Mouse (Mus musculus) CH12F3 (cell line): ENCODE results near the gene Ano6.

Experiments
- in situ Hi-C: fragments of 300-500 bp; cut with MboI; formaldehyde crosslinking; loops from 2 replicates; pipeline ENCODE4 v1.14.3; 2020; ENCODE audit warnings: low sequenced_read_pairs

Ano6 gene

DNA sequence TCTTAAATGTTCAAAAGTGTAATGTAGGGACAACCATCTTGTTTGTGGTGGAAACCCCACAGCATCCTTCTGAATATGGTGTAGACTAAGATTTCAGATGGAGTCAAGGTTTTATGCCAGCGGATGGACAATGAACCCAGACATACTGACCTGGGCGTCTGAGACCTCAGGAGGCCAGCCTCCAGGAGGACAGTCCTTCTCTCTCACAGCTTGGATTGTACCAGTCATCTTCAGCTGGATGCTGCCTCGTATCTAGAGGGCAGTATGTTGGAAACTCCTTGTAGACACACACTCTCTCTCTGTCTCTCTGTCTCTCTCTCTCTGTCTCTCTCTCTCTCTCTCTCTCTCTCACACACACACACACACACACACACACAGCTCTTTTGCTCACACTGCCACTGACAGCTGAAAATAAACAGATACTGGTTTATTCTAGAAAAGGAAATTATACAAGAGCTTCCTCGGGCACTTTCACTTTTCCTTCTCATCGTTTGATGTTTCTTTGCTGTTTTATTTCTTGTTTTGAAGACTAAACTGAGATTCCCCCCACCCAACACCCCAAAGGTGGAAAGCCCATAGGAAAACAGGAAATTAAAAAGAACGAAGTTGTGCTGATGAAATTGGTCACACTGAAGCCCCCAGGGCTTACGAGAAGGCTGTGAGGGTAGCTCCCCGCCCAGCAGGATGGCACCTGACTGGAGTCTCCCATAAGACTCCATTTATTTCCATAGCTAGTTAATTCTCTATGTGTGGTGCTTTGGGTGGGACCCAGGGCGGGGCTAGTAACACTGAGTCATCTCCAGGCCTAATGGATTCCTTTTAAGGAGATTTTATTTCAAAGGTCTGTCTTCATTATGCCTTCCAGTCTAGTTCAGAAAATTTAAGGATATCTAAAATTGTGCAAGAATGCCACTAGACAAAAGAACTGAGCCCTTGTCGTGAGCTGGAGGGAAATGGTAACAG, 94.3 kb downstream of the Ano6 start:
- in situ Hi-C loops, result no loop called here

DNA sequence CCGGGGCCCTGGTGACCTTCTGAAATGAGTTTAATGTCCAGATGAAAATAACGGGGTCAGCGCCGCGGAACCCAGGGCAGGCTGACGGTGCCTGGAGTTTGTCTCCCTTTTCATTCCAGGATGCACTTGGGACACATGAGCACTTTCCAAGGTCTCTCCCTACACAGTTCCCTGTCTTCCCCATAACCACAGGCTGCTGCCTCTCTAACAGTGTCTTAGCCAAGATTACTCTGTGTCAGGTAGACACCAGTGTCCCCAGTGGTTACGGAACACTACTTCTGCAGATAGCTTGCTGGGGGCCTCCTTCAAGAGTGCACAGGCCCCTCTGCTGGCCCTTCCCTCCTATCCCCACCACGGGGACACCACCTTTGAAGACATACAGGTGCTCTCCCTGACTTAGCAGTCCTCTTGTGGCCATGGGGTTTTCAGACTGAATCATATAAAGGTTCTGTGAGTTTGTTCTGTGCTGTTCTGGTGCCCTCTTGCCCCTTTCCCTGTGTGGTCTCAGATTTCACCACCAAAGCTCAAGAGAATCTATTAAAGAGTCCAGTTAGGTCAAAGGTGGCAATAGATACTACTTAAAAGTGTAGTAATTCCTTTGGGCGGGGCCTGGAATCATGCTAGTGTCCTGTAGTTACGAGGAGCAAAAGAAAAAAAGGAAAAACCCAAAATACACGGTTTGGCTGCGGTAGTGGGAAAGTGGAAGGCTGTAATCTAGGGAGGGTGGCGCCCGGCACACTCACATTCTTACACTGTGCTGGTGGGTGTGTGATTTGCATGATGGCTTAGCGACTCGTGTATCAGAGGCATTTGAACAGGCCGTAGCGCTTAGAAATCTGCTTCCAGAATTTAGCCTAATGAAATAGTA, 95.5 kb downstream of the Ano6 start:
- in situ Hi-C loops, result no loop called here

DNA sequence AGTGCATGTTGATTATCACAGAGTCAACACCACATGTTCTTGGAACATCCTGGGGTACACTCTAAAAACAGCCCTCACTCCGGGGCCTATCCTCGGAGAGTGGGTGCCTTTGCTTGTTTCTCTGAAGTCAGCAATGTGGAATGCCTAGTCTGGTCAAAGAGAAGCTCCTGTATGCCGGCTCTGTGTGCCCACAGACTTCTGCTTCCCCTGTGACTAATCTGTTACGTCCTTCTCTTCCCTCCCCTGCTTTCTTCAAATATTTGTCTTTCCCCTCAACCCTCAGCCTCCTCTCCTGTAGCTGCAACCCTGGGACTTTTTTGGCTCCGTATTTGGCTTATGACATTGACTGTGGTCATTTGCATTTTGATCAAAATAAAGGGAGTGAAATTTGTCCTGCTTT, 96.7 kb downstream of the Ano6 start:
- in situ Hi-C loops, result no loop called here

DNA sequence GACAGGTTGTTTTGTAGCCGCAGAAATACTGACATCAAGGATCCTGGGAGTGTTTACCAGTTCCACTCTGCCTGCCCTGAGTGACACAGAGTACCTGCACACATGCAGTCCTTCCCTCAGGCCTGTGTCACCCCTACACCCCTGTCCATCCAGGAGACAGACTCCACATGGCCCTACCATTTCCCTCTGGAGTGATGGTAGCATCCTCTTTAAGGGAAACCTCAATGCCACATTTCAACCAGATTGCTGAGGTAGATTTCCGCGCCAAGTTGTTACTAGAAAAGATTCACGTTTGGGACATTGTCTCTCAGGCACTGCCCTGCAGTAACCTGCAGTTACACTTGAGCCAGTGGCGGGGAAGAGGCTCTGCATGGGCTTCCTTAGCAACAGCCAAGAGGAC, 97.9 kb downstream of the Ano6 start:
- in situ Hi-C loops, result no loop called here

DNA sequence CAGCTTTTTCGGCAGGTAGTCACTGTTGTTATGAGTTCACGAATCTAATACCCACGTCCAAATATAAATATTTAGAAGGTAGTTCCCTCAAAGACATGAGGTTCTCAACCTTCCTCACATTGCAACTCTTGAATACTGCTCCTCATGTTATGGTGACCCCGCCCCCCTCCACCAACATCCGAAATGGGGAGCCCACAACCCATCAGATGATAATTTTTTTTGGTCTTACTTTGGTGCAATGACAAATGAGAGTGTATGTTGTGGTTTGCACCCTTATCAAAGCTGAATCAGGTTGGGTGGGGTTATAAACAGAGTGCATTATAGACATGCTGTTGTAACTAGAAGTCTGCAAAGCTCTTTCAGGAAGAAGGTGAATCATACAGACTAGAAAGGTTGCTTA, 99.7 kb downstream of the Ano6 start:
- in situ Hi-C loops, result no loop called here

DNA sequence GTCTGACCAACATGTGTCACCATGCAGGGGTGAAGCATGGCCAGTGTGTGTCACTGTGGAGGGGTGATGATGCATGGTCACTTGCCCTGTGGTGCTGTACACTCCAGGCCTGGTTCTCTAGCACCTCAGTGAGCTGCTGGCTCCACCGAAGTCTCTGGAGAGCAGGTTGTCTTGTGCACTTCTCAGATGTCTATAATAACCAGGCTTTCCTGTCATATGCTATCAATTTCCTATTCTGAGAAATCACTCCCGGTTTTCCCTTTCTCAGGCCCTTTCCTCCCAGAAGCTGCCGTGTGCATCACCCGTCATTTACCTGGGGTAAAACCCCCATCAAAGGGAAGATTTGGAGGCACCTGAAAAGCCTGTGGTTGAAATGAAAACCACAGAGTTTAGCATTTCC, 101.5 kb downstream of the Ano6 start:
- in situ Hi-C loops, result no loop called here

DNA sequence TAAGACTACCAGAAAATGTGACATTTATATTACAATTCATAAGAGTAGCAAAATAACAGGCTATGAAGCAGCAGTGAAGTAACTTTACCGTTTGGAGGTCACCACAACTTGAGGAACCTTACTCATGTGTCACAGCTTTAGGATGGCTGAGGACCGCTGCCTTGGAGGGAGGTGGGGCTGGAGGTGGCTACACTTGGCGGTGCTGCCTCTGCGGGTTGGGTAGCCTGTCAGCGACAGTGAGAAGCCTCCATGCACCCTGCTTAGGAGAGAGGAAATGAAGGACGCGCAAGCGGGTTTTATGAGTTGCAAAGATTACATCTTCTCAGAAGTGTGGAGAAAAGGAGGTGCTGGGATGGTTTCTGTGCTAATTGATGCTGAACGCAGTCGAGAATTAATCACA, 102.3 kb downstream of the Ano6 start:
- in situ Hi-C loops, result no loop called here

DNA sequence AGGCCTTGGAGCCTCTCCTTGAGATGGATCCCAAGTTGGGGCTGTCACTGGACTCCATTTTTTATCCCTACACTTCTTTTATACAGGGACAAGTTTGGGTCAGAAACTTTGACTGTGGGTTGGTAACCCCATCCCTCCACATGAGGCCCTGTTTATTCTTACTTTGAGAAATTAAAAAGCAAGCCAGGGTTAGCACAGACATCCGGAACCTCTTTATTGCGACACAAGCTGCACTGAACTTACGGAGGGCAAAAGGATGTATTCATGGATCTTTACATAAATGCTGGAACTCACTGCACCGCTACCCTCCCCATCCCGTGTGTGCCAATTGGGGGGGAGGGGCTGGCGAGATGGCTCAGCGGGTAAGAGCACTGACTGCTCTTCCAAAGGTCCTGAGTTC, 105.1 kb downstream of the Ano6 start:
- in situ Hi-C loops, result no loop called here

DNA sequence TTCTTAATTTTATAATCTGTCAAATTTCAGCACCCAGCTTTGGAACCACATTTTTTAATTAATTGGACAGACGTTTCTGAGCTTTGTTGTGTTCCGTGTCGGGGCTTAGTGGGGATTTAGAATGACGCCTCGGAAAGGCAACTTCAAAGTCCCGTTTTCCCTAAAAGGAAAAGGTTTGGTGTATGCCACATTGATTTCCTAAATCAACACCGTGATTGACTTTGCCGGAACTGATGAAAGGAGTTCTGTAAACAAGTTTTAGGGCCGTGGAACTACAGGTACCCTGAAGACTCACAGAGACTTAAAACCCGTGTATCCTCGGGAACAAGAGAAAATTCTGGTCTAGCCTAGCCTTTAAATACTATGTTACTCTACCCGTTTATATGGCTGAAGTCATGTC, 107.0 kb downstream of the Ano6 start:
- in situ Hi-C loops, result no loop called here

DNA sequence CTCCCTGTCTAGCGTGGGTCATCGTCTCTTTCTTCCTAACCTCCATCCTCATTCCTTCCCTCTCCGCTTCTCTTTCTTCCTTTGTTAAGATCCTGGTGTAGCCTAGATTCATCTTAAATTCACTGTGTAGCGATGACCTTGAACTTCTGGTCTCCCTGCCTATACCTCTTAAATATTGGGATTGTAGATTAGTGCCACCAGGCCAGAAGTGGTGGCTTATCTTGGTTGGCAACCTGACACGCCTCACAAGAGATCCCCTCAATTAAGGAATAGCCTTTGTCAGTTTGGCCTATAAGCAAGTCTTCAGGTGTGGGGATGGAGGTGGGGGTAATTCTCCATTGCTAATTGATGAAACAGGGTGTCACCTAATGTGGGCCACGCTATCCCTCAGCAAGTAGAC, 107.8 kb downstream of the Ano6 start:
- in situ Hi-C loops, result no loop called here

DNA sequence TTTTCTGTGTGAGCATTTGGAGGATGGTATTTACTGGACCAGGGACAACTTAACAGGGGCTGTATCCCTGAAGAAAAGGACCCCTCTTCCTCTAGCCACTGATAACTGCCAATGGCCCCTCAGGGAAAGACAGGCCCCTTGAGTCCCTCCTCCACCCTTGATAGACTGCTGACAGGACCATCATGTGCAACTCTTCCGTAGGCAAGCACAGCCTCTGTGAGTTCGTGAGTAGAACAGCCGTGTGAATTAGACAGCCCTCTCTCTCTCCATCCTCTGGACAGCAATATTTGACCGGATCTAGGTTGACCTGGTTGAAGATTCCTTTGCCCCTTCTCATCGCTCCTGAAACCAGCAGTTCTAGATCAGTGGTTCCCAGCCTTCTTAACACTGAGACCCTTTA, 111.8 kb downstream of the Ano6 start:
- in situ Hi-C loops, result no loop called here

DNA sequence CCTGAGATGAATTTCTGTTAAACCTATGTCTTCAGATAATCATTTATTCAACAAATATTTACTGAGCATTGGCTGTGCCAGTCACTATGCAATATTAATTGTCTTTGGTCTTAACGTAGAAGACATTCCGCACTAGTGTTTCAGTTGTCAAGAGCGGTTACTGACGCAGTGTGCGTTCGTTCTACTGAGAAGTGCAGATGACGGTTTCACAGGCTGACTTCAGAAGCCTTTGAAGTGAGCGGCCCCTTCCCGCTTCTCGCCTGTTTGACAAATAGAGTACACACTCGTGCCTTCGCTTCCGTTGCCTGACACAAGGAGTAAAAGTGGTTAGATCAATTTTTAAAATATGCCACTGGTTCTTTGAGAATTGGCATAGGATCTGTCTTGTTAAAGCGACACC, 113.6 kb downstream of the Ano6 start:
- in situ Hi-C loops, result no loop called here

DNA sequence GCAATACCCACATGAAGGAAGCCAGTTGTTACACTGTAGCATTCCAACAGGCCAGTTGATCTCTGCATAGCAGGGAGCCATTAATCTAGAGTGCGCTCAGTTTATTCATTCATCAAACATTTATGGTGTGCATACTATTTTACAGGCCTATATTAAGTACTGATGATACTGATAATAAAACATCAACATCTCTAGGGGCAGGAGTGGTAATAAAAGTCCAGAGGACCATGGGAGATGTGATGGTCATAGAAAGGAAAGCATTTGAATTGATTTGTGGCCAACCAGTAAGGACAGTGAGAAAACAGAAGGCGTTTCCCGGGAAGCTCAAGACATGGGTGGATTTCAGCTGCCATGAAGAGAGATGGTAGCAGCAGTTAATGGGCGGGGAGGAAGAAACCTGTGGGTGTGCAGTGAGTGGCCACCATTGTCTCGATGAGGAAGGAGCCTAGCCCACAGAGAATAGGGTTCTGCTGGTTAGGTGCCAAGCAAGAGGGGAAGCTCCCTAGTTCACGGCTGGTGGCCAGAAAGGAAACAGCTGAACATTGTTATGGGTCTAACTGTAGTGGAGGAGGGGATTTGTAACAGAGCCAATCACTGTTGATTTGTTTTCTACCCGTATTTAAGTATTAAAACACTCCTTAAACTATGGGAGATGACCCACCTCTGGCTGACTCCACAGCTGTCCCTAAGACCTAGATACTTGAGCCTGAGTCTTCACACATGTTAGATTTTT, 115.5 kb downstream of the Ano6 start:
- in situ Hi-C loops, result no loop called here

DNA sequence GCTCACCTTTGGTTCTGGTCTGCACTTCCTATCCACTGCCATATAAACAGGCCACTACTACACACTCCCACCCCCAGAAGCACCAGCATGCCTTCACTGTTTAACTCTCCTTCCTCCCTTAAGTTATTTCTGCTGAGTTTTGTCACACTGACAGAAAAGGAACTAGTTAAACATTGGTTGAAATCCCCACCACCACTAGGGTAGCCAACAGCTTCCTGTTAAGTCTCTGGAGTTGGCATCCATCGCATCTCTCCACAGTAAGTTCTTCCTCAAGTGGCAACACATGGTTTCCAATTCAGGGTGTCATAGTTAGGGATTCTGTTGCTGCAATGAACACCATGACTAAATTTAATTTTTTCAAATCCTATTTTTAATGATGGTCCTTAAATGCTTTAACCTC, 116.2 kb downstream of the Ano6 start:
- in situ Hi-C loops, result no loop called here

DNA sequence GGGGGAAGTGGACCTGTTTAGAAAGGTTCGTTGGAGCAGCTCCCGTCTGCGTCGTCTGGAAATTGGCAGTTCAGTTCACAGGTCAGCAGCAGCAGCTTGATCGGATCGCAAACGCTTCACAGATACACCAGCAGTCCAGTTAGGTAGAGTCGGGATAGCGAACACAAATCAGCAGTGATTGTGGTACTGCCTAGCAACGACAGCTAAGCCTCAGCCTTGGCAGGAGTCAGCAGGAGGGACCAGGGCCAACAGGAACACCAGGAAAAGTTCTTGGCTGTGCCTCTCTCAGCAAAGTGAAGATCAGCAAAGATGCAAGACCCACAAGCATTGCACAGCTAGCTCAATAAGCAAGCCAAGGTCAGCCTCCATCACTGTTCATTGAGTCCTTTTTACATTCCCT, 116.7 kb downstream of the Ano6 start:
- in situ Hi-C loops, result no loop called here

DNA sequence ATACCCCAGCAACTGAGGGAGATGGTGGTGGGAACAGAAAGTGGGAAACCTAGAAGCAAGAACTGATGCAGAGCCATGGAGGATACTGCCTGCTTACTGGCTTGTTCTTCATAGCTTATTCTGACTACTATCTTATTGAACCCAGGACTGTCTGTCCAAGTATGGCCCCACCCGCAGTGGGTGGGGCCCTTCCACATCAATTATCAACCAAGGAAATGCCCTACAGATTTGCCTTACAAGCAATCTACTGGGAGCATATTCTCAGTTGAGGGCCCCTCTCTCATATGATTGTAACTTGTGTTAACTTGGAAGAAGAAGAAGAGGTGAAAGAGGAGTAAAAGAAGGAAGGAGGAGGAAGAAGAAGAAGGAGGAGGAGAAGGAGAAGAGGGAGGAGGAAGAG, 117.3 kb downstream of the Ano6 start:
- in situ Hi-C loops, result no loop called here

DNA sequence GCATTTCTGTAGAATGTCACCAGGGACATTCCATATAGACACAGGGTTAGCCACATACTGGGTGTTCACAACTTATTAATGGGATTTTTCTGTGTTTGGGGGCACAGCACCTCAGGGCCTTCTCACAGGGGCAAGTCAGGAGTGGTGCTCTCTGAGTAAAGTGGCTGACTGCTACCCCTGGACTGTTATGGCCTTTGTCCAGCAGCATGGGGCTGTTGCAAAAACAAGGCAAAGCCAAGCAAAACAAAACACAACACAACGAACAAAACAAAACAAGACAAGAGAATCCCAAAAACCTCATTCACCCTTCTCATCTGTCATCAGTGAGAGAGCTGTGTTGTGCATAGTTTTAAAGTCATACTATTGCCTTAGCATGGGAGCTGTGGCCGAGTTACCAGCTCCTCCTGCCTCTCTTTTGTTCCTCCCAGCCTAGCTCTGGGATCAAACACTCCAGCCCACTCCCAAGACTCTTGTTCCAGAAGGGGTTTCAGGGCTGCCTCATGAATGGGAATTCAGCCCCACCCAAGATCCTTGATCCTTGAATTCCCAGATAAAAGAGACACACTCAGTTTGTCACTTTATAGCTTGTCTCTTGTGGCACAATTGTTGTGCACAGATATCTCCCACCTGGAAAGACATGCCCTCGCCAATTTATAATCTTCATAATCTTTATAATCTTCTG, 119.6 kb downstream of the Ano6 start:
- in situ Hi-C loops, result no loop called here

DNA sequence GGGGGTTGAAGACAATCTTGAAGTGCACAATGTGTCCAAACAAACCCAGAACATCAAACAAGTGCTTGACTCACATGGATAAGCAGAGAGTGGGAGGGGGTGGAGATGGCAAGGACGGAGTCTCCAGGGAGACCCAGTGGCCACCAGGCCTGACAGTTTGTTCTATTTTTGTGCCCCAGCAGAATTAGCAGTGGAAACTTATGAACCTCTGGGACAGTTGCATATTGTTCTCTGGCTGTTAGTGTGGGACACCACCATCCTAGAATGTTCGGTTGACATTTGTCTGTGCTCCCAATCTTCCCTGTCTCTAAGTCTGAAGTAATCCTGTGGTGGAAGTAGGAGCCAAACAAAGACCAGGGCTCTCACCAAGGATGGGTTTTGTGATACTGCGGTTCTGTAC, 124.3 kb downstream of the Ano6 start:
- in situ Hi-C loops, result no loop called here

DNA sequence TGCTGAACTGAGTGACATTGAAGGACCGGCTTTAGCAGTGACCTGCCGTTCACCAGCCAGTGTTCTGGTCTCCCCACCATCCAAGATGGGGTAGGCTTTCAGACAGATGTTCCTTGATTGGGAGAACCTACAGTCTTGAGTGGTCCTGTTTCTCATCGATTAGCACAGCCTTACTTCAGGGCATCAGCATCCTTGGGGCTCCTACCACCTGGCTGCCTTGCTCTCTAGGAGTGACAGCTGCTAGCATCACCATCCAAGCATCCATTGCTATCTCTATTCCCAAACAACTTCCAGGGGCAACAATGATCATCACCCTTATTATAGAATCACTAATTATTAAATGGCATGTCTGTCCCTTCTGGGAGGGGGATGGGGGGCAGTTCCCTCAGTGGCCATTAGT, 124.8 kb downstream of the Ano6 start:
- in situ Hi-C loops, result no loop called here

DNA sequence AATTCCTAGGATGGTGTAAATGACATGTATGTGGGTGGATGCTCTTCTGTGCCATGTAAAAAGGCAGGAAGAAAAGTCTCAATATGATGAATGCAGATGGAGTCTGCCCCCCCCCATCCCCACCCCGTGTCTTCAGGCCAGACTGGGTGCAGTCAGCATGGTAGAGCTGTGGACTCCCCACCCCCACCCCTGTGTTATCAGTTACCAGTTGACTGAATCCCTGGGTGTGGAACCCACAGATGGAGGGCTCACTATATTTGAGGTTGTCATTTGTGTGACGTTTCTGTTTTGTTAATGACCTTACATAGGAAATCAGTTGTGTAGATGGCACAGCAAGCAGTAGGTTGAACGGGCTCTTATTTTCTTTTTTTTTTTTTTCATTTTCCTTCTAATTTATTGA, 126.7 kb downstream of the Ano6 start:
- in situ Hi-C loops, result no loop called here

DNA sequence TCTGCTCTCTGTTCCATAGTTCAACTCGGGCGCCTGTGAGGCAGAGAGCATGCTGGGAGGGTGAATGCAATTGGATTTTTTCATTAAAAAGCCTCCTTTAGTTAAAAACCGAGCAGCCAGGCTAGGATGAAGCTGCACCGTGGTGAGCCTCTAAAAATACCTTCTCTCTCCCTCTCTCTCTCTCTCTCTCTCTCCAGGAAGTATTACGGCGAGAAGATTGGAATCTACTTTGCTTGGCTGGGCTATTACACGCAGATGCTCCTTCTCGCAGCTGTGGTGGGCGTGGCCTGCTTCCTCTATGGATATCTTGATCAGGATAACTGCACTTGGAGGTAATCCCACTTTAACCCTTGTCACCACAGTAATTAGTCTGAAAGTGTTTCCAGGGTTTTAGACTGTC, 129.4 kb downstream of the Ano6 start:
- in situ Hi-C loops, result no loop called here
